Mouse (Mus musculus) adrenal gland, postnatal 25 days (tissue): ENCODE results near the gene Pnma5. TPM values are rescaled to one million over a fixed set of nuclear protein-coding genes. Genes with fewer than 3 reads are reported as not detected.

ENCODE experiments used
- DNase-seq: peaks from one replicate; pipeline ENCODE4 v3.0.0; 2021; ENCODE audit warnings: mixed read lengths
- microRNA-seq, 2 experiments: library from miRNA; unstranded; fragments of <30 nt; microRNA quantifications; one replicate each; pipeline ENCODE4 v1.2.0; 2021
- total RNA-seq: library from RNA; stranded (reverse); gene quantifications from 2 replicates; pipeline ENCODE4 v1.2.3, GENCODE M21; 2021

The Pnma5 gene
- total RNA-seq, 1 experiment from 2014 or later, result 0.43 TPM

DNA sequence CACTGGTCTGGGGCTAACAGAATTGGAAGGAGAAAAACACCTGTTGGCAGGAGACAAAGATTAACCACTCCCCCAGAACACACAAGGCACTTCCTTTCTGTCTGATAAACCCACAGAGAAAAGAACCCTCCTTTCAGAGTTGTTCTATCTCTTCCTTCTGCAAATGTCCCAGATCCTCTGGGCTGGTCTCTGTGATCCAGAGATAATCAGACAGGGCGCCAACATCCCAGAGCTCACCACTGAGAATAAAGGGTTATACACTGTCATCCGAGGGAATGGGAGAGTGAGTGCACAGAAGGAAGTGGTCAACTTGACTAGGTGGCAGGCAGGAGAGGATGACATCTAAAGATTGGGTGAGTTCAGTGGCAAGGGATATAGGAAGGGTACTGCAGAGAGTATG is 51.3 kb downstream of the Pnma5 start:
- no peak for DNase-seq

Small RNA genes within 50 kb of the gene (microRNA-seq; reads per million reads assigned to microRNA genes)
- gene Mir2137, result 1.8 to 7.9 reads per million in 2 experiments

Other genes starting within 250 kb of the Pnma5 start
- gene Gabrq, start 211.9 kb downstream of the Pnma5 start, total RNA-seq, result not detected in 2 replicates
- gene Cetn2, start 118.7 kb downstream of the Pnma5 start, total RNA-seq, result 50.9 and 54.4 TPM in 2 replicates
- 78.9 and 93.2 TPM in 2 replicates for gene Nsdhl, start 118.5 kb downstream of the Pnma5 start, total RNA-seq
- gene Zfp185, start 49.8 kb downstream of the Pnma5 start, total RNA-seq, result 1.6 and 1.8 TPM in 2 replicates
- gene Pnma3, start 27.7 kb upstream of the Pnma5 start, total RNA-seq, result 0.29 and 0.36 TPM in 2 replicates
- 1.3 TPM in 1 of 2 replicates, not detected in the other for gene Xlr4a, start 45.4 kb upstream of the Pnma5 start, total RNA-seq
- gene Xlr3a, start 60.0 kb upstream of the Pnma5 start, total RNA-seq, result 1.4 and 2.2 TPM in 2 replicates
- gene Gm14685, start 79.9 kb upstream of the Pnma5 start, total RNA-seq, result 0.18 TPM in 1 of 2 replicates, not detected in the other
- not detected in 2 replicates for gene Xlr5b, start 111.7 kb upstream of the Pnma5 start, total RNA-seq
- gene DXBay18, start 112.3 kb upstream of the Pnma5 start, total RNA-seq, result not detected in 2 replicates
- gene Spin2d, start 139.9 kb upstream of the Pnma5 start, total RNA-seq, result not detected in 2 replicates
- 4.1 and 5.9 TPM in 2 replicates for gene Xlr3b, start 155.1 kb upstream of the Pnma5 start, total RNA-seq
- gene Xlr4b, start 177.2 kb upstream of the Pnma5 start, total RNA-seq, result not detected in 2 replicates
- gene F8a, start 191.2 kb upstream of the Pnma5 start, total RNA-seq, result 9.4 and 11.7 TPM in 2 replicates
- not detected in 2 replicates for gene Xlr4c, start 206.0 kb upstream of the Pnma5 start, total RNA-seq
- 0.21 TPM in 1 of 2 replicates, not detected in the other for gene Xlr3c, start 228.3 kb upstream of the Pnma5 start, total RNA-seq